Mouse (Mus musculus): Measurements from ENCODE around the gene Rmi2.

The Rmi2 gene

GRCm38 (mm10) chr16:10919856-10920255 lies 85.0 kb downstream of the Rmi2 start:
- DNase-seq (ENCODE audit: low spot score in 2 of 2), result no peak

DNA sequence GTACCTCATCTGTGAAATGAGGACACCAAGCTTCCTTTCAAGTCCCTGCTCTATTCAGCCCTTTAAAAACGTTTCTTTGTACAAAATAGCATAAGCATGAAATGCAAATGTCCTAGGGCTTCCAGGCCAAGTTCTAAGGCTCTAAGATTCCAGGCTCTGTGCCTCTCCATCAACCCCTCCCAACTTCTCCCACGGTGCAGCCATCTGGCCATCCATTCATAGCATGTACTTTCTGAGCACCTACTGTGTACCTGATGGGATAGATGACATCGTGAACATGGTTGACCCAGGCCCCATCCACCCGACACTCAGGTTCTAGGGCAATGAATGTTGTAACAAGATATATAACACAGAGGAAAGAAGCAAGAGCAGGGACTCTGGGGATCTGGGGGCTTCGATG lies 88.7 kb downstream of the Rmi2 start:
- DNase-seq (ENCODE audit: low spot score in 2 of 2), result no peak

DNA sequence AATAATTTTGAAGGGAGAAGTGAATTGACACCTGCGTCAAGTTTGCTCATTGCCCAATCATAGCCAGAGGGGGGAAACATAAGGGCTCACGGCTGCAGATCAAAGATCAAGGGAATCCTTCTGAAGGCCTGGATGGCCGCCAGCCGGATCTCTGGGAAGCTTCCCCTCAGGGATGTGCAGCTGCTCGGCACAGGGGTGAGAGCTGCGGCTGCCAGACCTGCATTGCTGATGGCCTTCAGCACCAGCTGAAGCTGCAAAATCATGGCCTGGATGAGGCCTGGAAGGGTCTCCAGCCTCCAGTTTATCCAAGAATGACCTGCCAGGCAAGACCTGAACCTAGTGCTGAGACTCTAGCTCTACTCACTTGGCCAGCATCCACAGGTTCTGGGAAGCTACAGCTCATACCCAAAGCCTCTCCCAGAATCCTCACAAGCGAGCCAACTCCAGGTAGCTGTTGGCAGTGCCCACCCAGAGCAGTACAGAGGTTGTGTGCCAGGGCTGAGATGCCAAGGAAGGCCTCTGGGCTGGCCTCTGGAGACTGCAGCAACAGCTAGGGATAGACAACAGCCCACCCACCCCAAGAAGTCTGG lies 90.8 kb downstream of the Rmi2 start:
- no peak for DNase-seq (ENCODE audit: low spot score in 2 of 2)

DNA sequence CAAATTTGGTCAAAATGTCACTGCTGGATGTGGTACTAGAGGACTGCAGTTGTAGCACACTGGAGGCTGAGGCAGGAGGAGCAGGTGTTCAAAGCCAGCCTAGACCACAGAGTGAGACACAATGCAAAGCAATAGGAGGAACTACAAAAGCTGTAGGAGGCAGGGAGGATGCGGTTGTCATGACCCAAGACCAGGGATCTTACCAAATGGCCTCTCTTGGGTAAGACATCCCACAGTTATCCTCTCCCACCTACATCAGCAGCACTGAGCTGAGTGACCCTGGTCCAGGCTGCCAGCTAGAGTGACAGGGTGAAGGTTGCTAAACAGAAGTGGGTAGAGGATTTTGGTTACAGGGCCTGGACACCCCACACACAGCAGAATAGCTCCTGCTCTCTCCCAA lies 92.2 kb downstream of the Rmi2 start:
- no peak for DNase-seq (ENCODE audit: low spot score in 2 of 2)

DNA sequence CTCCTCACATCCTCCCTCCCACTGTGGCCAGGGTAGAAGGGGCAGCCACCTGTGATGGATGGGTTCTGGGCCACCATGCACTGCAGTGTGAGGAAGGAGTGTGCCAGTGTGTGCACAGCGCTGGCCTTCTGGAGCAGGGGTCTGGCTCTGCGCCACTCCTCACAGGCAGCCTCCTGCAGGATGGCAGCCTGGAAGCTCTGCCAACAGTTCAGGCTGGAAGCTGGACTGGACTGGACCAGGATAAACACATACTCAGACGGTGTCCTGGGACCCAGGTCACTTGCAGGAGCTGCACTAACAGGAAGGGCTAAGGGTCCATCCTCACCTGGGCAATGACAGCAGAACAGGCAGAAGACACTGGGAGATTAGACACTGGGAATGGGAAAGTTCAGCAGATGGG lies 98.5 kb downstream of the Rmi2 start:
- DNase-seq (ENCODE audit: low spot score in 2 of 2), result no peak

GRCm38 (mm10) chr16:10934047-10934446 lies 99.2 kb downstream of the Rmi2 start:
- DNase-seq (ENCODE audit: low spot score in 2 of 2), result no peak

DNA sequence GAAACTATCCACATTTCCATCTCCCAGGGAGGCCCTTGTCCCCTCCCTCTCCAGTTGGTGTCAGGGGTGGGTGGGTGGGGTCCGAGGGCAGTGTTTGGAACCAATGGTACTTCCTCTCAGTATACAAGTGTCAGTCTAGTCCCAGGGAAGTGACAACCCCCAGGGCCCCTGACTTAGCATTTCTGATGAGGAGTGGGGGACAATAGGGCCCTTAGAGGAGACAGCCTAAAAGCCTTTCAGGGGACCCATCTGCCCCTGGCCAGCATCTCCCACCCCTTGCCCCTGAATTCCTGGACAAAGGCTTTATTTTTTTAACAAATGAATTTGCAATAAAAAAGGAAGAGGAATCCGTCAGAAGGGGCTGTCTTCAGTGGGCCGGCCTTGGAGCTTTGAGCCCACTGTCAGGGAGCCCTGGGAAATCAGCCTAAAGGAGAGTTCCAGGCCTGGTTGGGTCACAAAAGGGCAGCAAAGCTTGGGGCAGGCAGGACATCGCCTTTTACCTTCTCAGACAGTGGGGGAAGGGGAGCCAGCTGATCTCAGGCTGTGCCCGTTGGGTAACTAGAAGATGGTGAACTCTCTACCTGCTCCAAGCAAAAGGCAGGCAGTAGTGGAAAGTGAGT lies 102.0 kb downstream of the Rmi2 start:
- DNase-seq (ENCODE audit: low spot score in 2 of 2), result no peak

DNA sequence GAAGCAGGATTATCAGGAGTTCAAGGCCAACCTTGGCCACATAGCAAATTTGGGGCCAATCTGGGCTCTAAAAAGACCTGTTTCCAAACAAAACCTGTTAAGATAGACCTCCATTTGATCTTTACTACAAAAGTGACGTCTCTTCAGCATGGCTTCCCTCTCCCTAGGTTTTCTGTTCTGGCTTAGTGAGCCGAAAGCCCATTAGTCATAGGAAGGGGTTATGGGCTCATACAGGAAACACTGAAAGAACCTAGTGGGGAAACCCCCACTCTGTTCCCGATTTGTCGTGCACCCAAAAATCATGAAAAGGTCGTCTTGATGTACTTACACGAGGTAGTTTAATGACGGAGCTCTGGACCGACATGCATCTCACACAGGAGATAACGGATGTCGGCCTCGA lies 102.6 kb downstream of the Rmi2 start:
- DNase-seq (ENCODE audit: low spot score in 2 of 2), result no peak

GRCm38 (mm10) chr16:10939932-10940331 lies 105.1 kb downstream of the Rmi2 start:
- no peak for DNase-seq (ENCODE audit: low spot score in 2 of 2)

DNA sequence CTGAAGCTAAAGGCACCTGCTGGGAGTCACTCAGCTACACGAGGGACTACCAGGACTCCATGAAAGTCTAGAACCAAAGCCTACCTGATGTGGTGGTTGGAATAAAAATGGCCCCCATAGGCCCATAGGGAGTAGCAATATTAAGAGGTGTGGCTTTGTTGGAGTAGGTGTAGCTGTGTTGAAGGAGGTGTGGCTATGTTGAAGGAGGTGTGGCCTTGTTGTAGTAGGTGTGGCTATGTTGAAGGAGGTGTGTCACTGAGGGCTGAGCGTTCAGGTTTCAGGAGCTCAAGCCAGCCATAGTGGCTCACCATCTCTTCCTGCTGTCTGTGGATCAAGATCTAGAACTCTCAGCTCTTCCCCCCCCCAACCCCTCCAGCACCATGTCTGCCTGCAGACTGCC lies 105.8 kb downstream of the Rmi2 start:
- no peak for DNase-seq (ENCODE audit: low spot score in 2 of 2)
